Mouse (Mus musculus): ENCODE results near the gene Gm1043. TPM values are rescaled to one million over a fixed set of nuclear protein-coding genes. Genes with fewer than 3 reads are reported as not detected.

Gm1043 gene
- polyA plus RNA-seq, 1 experiment, result not detected

GRCm38 (mm10) chr5:37091171-37091628 is 6.0 kb downstream of the Gm1043 start:
- H3K36me3 ChIP-seq (ENCODE audit: control insufficient read depth, insufficient read depth), result no peaks in the 10 kb centered on the region
- H3K79me2 ChIP-seq (ENCODE audit: control insufficient read depth, insufficient read depth), result no peaks in the 10 kb centered on the region
- no peak overlapping the region for H3ac ChIP-seq (ENCODE audit: control insufficient read depth, insufficient read length, low read depth)
- TF ChIP-seq CEBPB (IDR thresholded peaks at IDR 0.05; ENCODE audit: low read depth) (no peak), MYOD1 (IDR thresholded peaks at IDR 0.05; ENCODE audit: control insufficient read depth, insufficient read length, low read depth) (no peak), MAX (IDR thresholded peaks at IDR 0.05) (no peak), CTCF (IDR thresholded peaks at IDR 0.05; ENCODE audit: control insufficient read depth, insufficient read depth, insufficient read length) (no peak), MYOG (IDR thresholded peaks at IDR 0.05; ENCODE audit: control insufficient read depth, extremely low read depth, insufficient read length) (no peak)
- peaks cover 58% of the 10 kb centered on the region for H3K27me3 ChIP-seq (ENCODE audit: control insufficient read depth, insufficient read depth, insufficient read length)
- no peak overlapping the region for H3K4me3 ChIP-seq (ENCODE audit: insufficient read depth, poor library complexity, severe bottlenecking)
- no peaks in the 10 kb centered on the region for H3K79me3 ChIP-seq (ENCODE audit: low read depth)

- Histone ChIP-seq H3K79me2 (ENCODE audit: control insufficient read depth, insufficient read depth) (no peaks in the 10 kb centered on the region), H3K36me3 (ENCODE audit: control insufficient read depth, insufficient read depth) (no peaks in the 10 kb centered on the region), H3ac (ENCODE audit: control insufficient read depth, insufficient read length, low read depth) (no peak overlapping the region), H3K4me3 (ENCODE audit: insufficient read depth, poor library complexity, severe bottlenecking) (no peak overlapping the region), H3K27me3 (ENCODE audit: control insufficient read depth, insufficient read depth, insufficient read length) (peaks cover 78% of the 10 kb centered on the region), H3K79me3 (ENCODE audit: low read depth) (no peaks in the 10 kb centered on the region)
- TF ChIP-seq MYOG (IDR thresholded peaks at IDR 0.05; ENCODE audit: control insufficient read depth, extremely low read depth, insufficient read length) (no peak), MYOD1 (IDR thresholded peaks at IDR 0.05; ENCODE audit: control insufficient read depth, insufficient read length, low read depth) (no peak), MAX (IDR thresholded peaks at IDR 0.05) (no peak), CEBPB (IDR thresholded peaks at IDR 0.05; ENCODE audit: low read depth) (no peak), USF1 (IDR thresholded peaks at IDR 0.05; ENCODE audit: low read depth) (no peak), CTCF (IDR thresholded peaks at IDR 0.05; ENCODE audit: control insufficient read depth, insufficient read depth, insufficient read length) (no peak), FOSL1 (IDR thresholded peaks at IDR 0.05; ENCODE audit: insufficient read depth, low read length, poor library complexity, severe bottlenecking) (no peak)
Measured at GRCm38 (mm10) chr5:37094941-37095340, 9.8 kb downstream of the Gm1043 start.

- Histone ChIP-seq H3ac (ENCODE audit: control insufficient read depth, insufficient read length, low read depth) (no peak overlapping the region), H3K79me3 (ENCODE audit: low read depth) (no peaks in the 10 kb centered on the region), H3K4me3 (ENCODE audit: insufficient read depth, poor library complexity, severe bottlenecking) (no peak overlapping the region), H3K36me3 (ENCODE audit: control insufficient read depth, insufficient read depth) (no peaks in the 10 kb centered on the region), H3K27me3 (ENCODE audit: control insufficient read depth, insufficient read depth, insufficient read length) (peaks cover 71% of the 10 kb centered on the region), H3K79me2 (ENCODE audit: control insufficient read depth, insufficient read depth) (no peaks in the 10 kb centered on the region)
- TF ChIP-seq CTCF (IDR thresholded peaks at IDR 0.05; ENCODE audit: control insufficient read depth, insufficient read depth, insufficient read length) (no peak), MAX (IDR thresholded peaks at IDR 0.05) (no peak), MYOG (IDR thresholded peaks at IDR 0.05; ENCODE audit: control insufficient read depth, extremely low read depth, insufficient read length) (no peak), CEBPB (IDR thresholded peaks at IDR 0.05; ENCODE audit: low read depth) (no peak), MYOD1 (IDR thresholded peaks at IDR 0.05; ENCODE audit: control insufficient read depth, insufficient read length, low read depth) (no peak), USF1 (IDR thresholded peaks at IDR 0.05; ENCODE audit: low read depth) (no peak), FOSL1 (IDR thresholded peaks at IDR 0.05; ENCODE audit: insufficient read depth, low read length, poor library complexity, severe bottlenecking) (no peak)
Measured at GRCm38 (mm10) chr5:37097591-37097990, 12.4 kb downstream of the Gm1043 start.

- H3K36me3 ChIP-seq (ENCODE audit: control insufficient read depth, insufficient read depth), result no peaks in the 10 kb centered on the region
- no peaks in the 10 kb centered on the region for H3K79me3 ChIP-seq (ENCODE audit: low read depth)
- no peak overlapping the region for H3K4me3 ChIP-seq (ENCODE audit: insufficient read depth, poor library complexity, severe bottlenecking)
- H3K79me2 ChIP-seq (ENCODE audit: control insufficient read depth, insufficient read depth), result no peaks in the 10 kb centered on the region
- H3ac ChIP-seq (ENCODE audit: control insufficient read depth, insufficient read length, low read depth), result no peak overlapping the region
- H3K27me3 ChIP-seq (ENCODE audit: control insufficient read depth, insufficient read depth, insufficient read length), result peaks cover 74% of the 10 kb centered on the region
- TF ChIP-seq USF1 (IDR thresholded peaks at IDR 0.05; ENCODE audit: low read depth) (no peak), MAX (IDR thresholded peaks at IDR 0.05) (no peak), CEBPB (IDR thresholded peaks at IDR 0.05; ENCODE audit: low read depth) (no peak), MYOD1 (IDR thresholded peaks at IDR 0.05; ENCODE audit: control insufficient read depth, insufficient read length, low read depth) (no peak), FOSL1 (IDR thresholded peaks at IDR 0.05; ENCODE audit: insufficient read depth, low read length, poor library complexity, severe bottlenecking) (no peak), CTCF (IDR thresholded peaks at IDR 0.05; ENCODE audit: control insufficient read depth, insufficient read depth, insufficient read length) (no peak), MYOG (IDR thresholded peaks at IDR 0.05; ENCODE audit: control insufficient read depth, extremely low read depth, insufficient read length) (no peak)
Measured at GRCm38 (mm10) chr5:37100813-37101212, 15.6 kb downstream of the Gm1043 start.

GRCm38 (mm10) chr5:37101631-37102030 is 16.5 kb downstream of the Gm1043 start:
- Histone ChIP-seq H3K79me3 (ENCODE audit: low read depth) (no peaks in the 10 kb centered on the region), H3ac (ENCODE audit: control insufficient read depth, insufficient read length, low read depth) (no peak overlapping the region), H3K79me2 (ENCODE audit: control insufficient read depth, insufficient read depth) (no peaks in the 10 kb centered on the region), H3K27me3 (ENCODE audit: control insufficient read depth, insufficient read depth, insufficient read length) (peaks cover 74% of the 10 kb centered on the region), H3K36me3 (ENCODE audit: control insufficient read depth, insufficient read depth) (no peaks in the 10 kb centered on the region), H3K4me3 (ENCODE audit: insufficient read depth, poor library complexity, severe bottlenecking) (no peak overlapping the region)
- TF ChIP-seq MYOD1 (IDR thresholded peaks at IDR 0.05; ENCODE audit: control insufficient read depth, insufficient read length, low read depth) (no peak), CEBPB (IDR thresholded peaks at IDR 0.05; ENCODE audit: low read depth) (no peak)

GRCm38 (mm10) chr5:37102056-37102455 is 16.9 kb downstream of the Gm1043 start:
- H3K27me3 ChIP-seq (ENCODE audit: control insufficient read depth, insufficient read depth, insufficient read length), result peaks cover 76% of the 10 kb centered on the region

More at GRCm38 (mm10) chr5:37102056-37102455, 16.9 kb downstream of the Gm1043 start:
- H3ac ChIP-seq (ENCODE audit: control insufficient read depth, insufficient read length, low read depth), result no peak overlapping the region
- H3K79me2 ChIP-seq (ENCODE audit: control insufficient read depth, insufficient read depth), result no peaks in the 10 kb centered on the region
- no peaks in the 10 kb centered on the region for H3K36me3 ChIP-seq (ENCODE audit: control insufficient read depth, insufficient read depth)
- no peak overlapping the region for H3K4me3 ChIP-seq (ENCODE audit: insufficient read depth, poor library complexity, severe bottlenecking)
- no peak for TF ChIP-seq CEBPB (IDR thresholded peaks at IDR 0.05; ENCODE audit: low read depth)
- no peak for TF ChIP-seq FOSL1 (IDR thresholded peaks at IDR 0.05; ENCODE audit: insufficient read depth, low read length, poor library complexity, severe bottlenecking)
- TF ChIP-seq CTCF (IDR thresholded peaks at IDR 0.05; ENCODE audit: control insufficient read depth, insufficient read depth, insufficient read length), result no peak
- no peak for TF ChIP-seq USF1 (IDR thresholded peaks at IDR 0.05; ENCODE audit: low read depth)
- no peak for TF ChIP-seq MYOG (IDR thresholded peaks at IDR 0.05; ENCODE audit: control insufficient read depth, extremely low read depth, insufficient read length)
- TF ChIP-seq MYOD1 (IDR thresholded peaks at IDR 0.05; ENCODE audit: control insufficient read depth, insufficient read length, low read depth), result no peak
- TF ChIP-seq MAX (IDR thresholded peaks at IDR 0.05), result no peak
- no peaks in the 10 kb centered on the region for H3K79me3 ChIP-seq (ENCODE audit: low read depth)

All from C2C12 (cell line).